Mouse (Mus musculus) induced T-regulatory cell, adult 2 months (primary cell): ENCODE data around the gene Arhgef39.

Experiments used
- DNase-seq: peaks from one replicate; pipeline ENCODE4 v3.0.0-alpha.2; 2012; ENCODE audit warnings: low read depth

Arhgef39 gene

GRCm38 (mm10) chr4:43507938-43508665 lies 8.6 kb upstream of the Arhgef39 start:
- no peak for DNase-seq

- DNase-seq: no peak
Measured at GRCm38 (mm10) chr4:43506536-43507185, 7.2 kb upstream of the Arhgef39 start, which contains the start of gene Car9. Car9 (plus strand) TSS chr4:43506966.

GRCm38 (mm10) chr4:43506074-43506473 lies 6.6 kb upstream of the Arhgef39 start:
- DNase-seq: no peak

- DNase-seq: peak; percentile 50
Measured at GRCm38 (mm10) chr4:43504269-43504668, 4.8 kb upstream of the Arhgef39 start.

- no peak for DNase-seq
Measured at GRCm38 (mm10) chr4:43503506-43503905, 4.0 kb upstream of the Arhgef39 start.

GRCm38 (mm10) chr4:43503041-43503440 lies 3.5 kb upstream of the Arhgef39 start:
- no peak for DNase-seq

- DNase-seq: peak; percentile 61
Measured at GRCm38 (mm10) chr4:43498983-43499382, 512 bp downstream of the Arhgef39 start.

GRCm38 (mm10) chr4:43497946-43498345 lies 1.5 kb downstream of the Arhgef39 start:
- no peak for DNase-seq

- no peak for DNase-seq
Measured at GRCm38 (mm10) chr4:43497405-43497804, 2.1 kb downstream of the Arhgef39 start.

GRCm38 (mm10) chr4:43496587-43496986 lies 2.9 kb downstream of the Arhgef39 start:
- no peak for DNase-seq

GRCm38 (mm10) chr4:43493846-43494240 lies 5.7 kb downstream of the Arhgef39 start:
- peak; percentile 58 for DNase-seq

GRCm38 (mm10) chr4:43493186-43493845 lies 6.2 kb downstream of the Arhgef39 start:
- peak; percentile 99 for DNase-seq

GRCm38 (mm10) chr4:43492821-43493185 lies 6.7 kb downstream of the Arhgef39 start, which contains the start of gene Ccdc107:
Ccdc107 (plus strand) TSS chr4:43492900.
- DNase-seq: peak; percentile 96

GRCm38 (mm10) chr4:43492101-43492820 lies 7.2 kb downstream of the Arhgef39 start:
- DNase-seq: peak; percentile 68

GRCm38 (mm10) chr4:43490801-43491200 lies 8.7 kb downstream of the Arhgef39 start:
- no peak for DNase-seq

- DNase-seq: no peak
Measured at GRCm38 (mm10) chr4:43489611-43490010, 9.9 kb downstream of the Arhgef39 start.

- DNase-seq: peak; percentile 62
Measured at GRCm38 (mm10) chr4:43485666-43486065, 13.8 kb downstream of the Arhgef39 start.

- peak; percentile 89 for DNase-seq
Measured at GRCm38 (mm10) chr4:43483535-43484091, 15.9 kb downstream of the Arhgef39 start, which contains the start of gene Sit1. Sit1 (minus strand) TSS chr4:43483734.

- no peak for DNase-seq
Measured at GRCm38 (mm10) chr4:43482591-43482990, 16.9 kb downstream of the Arhgef39 start.

GRCm38 (mm10) chr4:43481894-43482456 lies 17.5 kb downstream of the Arhgef39 start:
- DNase-seq: peak; percentile 85

- no peak for DNase-seq
Measured at GRCm38 (mm10) chr4:43480985-43481384, 18.5 kb downstream of the Arhgef39 start.
